Mouse (Mus musculus) adrenal gland (tissue): Measurements from ENCODE around the gene Baiap2.

Source experiments
- intact Hi-C: fragments of 180-260 bp; cut with DNase I; formaldehyde crosslinking; loops from one replicate; pipeline ENCODE4 v1.15.1; 2025

The Baiap2 gene

GRCm38 (mm10) chr11:119967892-119968291 is 25.3 kb downstream of the Baiap2 start:
- intact Hi-C loops = no loop called here

DNA sequence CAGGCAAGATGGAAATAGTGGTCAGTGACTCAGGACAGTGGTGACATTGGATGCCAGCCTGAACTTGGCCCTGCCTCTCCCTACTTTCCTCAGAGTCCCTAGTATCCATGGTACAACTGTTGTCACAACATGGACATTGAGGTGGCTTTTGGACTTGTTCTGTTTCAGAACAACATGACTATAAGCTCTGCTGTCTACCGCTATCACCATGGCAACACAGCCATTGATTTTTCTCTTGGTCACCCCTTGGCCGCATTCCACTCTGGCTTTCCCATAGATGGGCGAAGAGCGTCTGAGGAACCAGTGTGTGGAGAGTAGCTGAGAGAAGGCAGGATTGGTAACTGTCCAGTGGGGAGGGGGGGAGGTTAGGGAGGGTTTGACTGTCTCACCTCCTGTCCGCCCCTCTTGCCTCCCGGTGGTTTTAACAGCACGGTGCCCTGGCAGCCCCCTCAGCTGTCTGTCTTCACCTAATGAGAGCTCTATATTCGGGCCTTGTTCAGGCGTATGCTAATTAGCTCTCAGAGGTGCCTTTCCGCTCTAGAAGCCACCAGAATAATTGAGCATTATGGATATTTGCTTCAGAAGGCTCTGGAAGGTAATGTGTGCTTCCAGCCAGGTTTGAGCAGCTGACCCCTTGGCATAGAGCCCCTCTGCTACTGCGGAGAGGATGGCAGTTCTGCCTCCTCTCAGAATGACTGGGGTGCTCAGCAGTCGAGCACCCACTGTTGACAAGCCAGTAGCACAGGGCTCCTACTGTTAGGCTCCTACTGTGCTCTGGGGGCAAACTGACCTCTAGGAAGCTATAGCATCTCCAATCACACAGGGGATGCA is 27.7 kb downstream of the Baiap2 start:
- intact Hi-C loops = no loop called here

- intact Hi-C loops = no loop called here
Measured at GRCm38 (mm10) chr11:119973789-119974188, 31.2 kb downstream of the Baiap2 start.

GRCm38 (mm10) chr11:119975739-119976501 is 33.4 kb downstream of the Baiap2 start:
- intact Hi-C loops = no loop called here

GRCm38 (mm10) chr11:119978701-119979100 is 36.1 kb downstream of the Baiap2 start:
- intact Hi-C loops = no loop called here

GRCm38 (mm10) chr11:119979596-119980385 is 37.2 kb downstream of the Baiap2 start:
- intact Hi-C loops = no loop called here

GRCm38 (mm10) chr11:119981769-119982168 is 39.2 kb downstream of the Baiap2 start:
- intact Hi-C loops = no loop called here

DNA sequence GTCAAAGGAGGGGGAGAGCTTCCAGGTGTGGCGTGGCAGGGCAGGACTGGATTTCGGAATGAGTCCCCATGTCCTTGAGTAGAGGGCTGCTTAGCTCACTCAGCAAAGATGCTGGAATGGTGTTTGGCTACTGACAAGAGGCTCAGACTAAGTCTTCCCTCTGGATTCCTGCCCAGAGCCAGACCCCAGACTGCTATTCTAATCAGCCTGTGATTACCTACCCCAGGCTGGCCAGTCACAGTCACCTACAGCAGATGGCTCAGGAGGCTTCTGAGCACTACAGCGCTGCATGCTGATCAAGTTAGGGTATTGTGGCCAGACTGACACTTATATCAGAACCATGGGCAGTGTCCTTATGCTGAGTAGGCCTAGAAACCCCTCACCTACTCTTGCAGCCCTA is 39.7 kb downstream of the Baiap2 start:
- intact Hi-C loops = no loop called here

DNA sequence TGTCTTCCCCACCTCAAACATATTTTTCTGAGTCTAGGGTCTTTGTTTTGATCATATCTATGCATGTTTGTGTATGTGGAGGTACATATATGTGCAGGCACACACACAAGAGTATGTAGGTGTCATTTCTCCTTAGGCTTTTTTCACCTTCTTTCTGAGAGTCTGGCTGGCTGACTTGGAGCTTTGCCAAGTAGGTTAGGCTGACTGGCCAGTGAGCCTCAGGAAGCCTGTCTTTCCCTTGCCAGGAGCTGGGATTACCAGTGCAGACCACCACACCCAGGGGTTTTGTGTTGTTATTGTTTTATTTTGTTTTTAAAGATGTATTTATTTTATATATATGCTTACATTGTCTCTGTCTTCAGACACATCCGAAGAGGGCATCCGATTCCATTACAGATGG is 40.6 kb downstream of the Baiap2 start:
- intact Hi-C loops = no loop called here

DNA sequence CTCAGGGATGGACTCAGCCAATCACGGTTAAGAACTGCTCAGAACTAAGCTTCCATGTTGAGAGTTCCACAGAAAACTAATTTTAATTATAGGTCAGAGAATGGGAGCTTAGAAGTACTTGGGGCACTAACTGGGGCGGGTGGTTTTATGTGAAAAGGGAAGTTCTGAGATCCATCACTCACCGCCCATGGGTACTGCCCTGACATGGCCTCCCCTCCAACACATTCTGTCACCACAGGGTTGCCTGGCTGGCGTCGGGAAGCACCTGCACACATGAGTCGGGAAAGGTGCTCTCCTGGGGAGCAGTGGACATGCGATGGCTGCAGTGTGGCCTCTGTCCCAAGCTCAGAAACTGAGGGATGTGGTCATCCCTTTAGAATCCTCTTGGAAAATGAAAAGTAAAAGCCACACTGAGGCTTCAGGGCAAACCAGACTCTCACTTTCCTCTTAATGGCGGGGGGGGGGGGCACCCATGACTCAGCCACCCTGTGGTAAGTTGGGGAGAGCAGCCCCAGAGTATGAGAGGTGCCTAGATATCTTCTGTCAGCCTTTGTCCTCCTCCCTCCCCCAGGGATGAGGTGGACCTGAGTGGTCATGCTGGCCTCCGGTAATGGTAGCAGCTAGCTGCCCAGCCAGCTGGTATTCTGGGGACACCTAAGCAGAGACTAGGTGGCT is 44.3 kb downstream of the Baiap2 start:
- intact Hi-C loops = no loop called here

GRCm38 (mm10) chr11:119987876-119988275 is 45.3 kb downstream of the Baiap2 start:
- intact Hi-C loops = no loop called here

- intact Hi-C loops = no loop called here
Measured at GRCm38 (mm10) chr11:119988391-119988790, 45.8 kb downstream of the Baiap2 start.

- intact Hi-C loops = no loop called here
Measured at GRCm38 (mm10) chr11:119989115-119989564, 46.6 kb downstream of the Baiap2 start.

GRCm38 (mm10) chr11:119990658-119991337 is 48.2 kb downstream of the Baiap2 start:
- intact Hi-C loops = loop anchor here (2.0 to 5.0 kb wide), 2 partner anchors 56 to 78 kb away; partner anchors contain the start of gene Chmp6

DNA sequence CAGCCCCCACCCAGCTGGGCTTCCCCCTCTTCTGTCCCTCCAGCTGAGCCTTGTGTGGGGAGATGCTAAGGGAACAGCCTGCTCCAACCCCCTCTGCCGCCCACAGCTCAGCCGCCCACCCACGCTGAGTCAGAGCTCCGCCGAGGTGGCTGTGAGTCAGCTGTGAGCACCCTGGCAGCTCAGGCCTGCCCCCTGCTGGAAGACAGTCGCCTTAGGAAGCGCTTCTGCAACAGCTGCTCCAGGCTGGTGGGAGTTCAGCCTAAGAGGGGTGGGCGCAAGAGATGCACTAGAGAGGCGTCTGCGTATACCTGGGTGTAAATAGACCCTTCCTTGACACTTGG is 48.7 kb downstream of the Baiap2 start:
- intact Hi-C loops = loop anchor here (2.0 to 5.0 kb wide), 2 partner anchors 57 to 79 kb away; partner anchors contain the start of gene Chmp6

- intact Hi-C loops = no loop called here
Measured at GRCm38 (mm10) chr11:119997351-119997750, 54.8 kb downstream of the Baiap2 start.

DNA sequence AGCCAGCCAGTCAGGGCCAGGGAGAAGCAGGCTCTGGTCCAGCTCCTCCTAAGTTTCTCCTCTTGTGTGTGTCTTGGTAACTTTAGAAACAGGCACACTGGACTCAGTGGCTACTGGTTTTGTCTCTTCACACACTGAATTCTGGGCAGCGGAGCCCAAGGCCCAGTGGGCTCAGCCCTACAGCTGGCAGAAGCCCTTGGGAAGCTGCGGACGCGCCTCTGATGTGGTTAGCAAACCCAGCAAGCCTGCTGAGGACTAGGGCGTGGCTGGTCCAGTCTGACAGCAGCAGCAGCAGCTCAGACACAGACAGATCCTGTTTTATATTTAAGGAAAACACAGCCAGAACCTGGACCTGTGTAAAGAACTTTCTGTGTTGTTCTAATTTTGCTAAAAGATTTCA is 59.5 kb downstream of the Baiap2 start:
- intact Hi-C loops = no loop called here

- intact Hi-C loops = no loop called here
Measured at GRCm38 (mm10) chr11:120002634-120003220, 60.2 kb downstream of the Baiap2 start.

GRCm38 (mm10) chr11:120005434-120006317 is 63.1 kb downstream of the Baiap2 start:
- intact Hi-C loops = no loop called here
